Mouse (Mus musculus): Measurements from ENCODE around the gene Trappc13. TPM values are rescaled to one million over a fixed set of nuclear protein-coding genes. Genes with fewer than 3 reads are reported as not detected.

The Trappc13 gene
- polyA plus RNA-seq, 1 experiment from 2014 or later: 57.3 TPM

Other genes starting within 250 kb of the Trappc13 start
- 20.9 and 22.7 TPM in 2 replicates for gene Nln, start 68.9 kb downstream of the Trappc13 start, polyA plus RNA-seq (2014; fragmentation: Nextera tagmentation; extraction: Ambion mirVana)
- gene Sgtb, start 68.7 kb downstream of the Trappc13 start, polyA plus RNA-seq (2014; fragmentation: Nextera tagmentation; extraction: Ambion mirVana): 2.1 and 2.7 TPM in 2 replicates
- gene Trim23, start 328 bp upstream of the Trappc13 start, polyA plus RNA-seq (2014; fragmentation: Nextera tagmentation; extraction: Ambion mirVana): 13.7 and 15.0 TPM in 2 replicates
- gene Cenpk, start 50.1 kb upstream of the Trappc13 start, polyA plus RNA-seq (2014; fragmentation: Nextera tagmentation; extraction: Ambion mirVana): 94.9 and 100.0 TPM in 2 replicates
- gene Ppwd1, start 50.4 kb upstream of the Trappc13 start, polyA plus RNA-seq (2014; fragmentation: Nextera tagmentation; extraction: Ambion mirVana): 17.0 and 18.4 TPM in 2 replicates
- 0.82 and 0.95 TPM in 2 replicates for gene Adamts6, start 109.4 kb upstream of the Trappc13 start, polyA plus RNA-seq (2014; fragmentation: Nextera tagmentation; extraction: Ambion mirVana)